Mouse (Mus musculus): ENCODE measurements around the gene Anp32e.
"Not testable (repeated sequence)": the region's sequence is repeated elsewhere in the genome, so short reads cannot be mapped to it uniquely, and the experiment has no call there.

Anp32e gene

GRCm38 (mm10) chr3:95938217-95938616, 9.2 kb downstream of the Anp32e start:
- DNase-seq (ENCODE audit: extremely low read depth, insufficient read length, low spot score) = no peak

GRCm38 (mm10) chr3:95938835-95939234, 9.8 kb downstream of the Anp32e start:
- DNase-seq (ENCODE audit: extremely low read depth, insufficient read length, low spot score) = peak; percentile 29

- no peak for DNase-seq (ENCODE audit: extremely low read depth, insufficient read length, low spot score)
These were observed 13.7 kb downstream of the Anp32e start for GRCm38 (mm10) chr3:95942749-95943148.

GRCm38 (mm10) chr3:95943226-95943625, 14.2 kb downstream of the Anp32e start:
- DNase-seq (ENCODE audit: extremely low read depth, insufficient read length, low spot score) = no peak

- DNase-seq (ENCODE audit: extremely low read depth, insufficient read length, low spot score) = no peak
These were observed 15.7 kb downstream of the Anp32e start for GRCm38 (mm10) chr3:95944742-95945141.

- no peak for DNase-seq (ENCODE audit: extremely low read depth, insufficient read length, low spot score)
These were observed 16.7 kb downstream of the Anp32e start for GRCm38 (mm10) chr3:95945731-95946240.

- no peak for DNase-seq (ENCODE audit: extremely low read depth, insufficient read length, low spot score)
These were observed 19.3 kb downstream of the Anp32e start for GRCm38 (mm10) chr3:95948325-95948724.

GRCm38 (mm10) chr3:95950763-95951551, 21.9 kb downstream of the Anp32e start:
- peak; percentile 76 for DNase-seq (ENCODE audit: extremely low read depth, insufficient read length, low spot score)

- DNase-seq (ENCODE audit: extremely low read depth, insufficient read length, low spot score) = not testable (repeated sequence)
These were observed 22.5 kb downstream of the Anp32e start for GRCm38 (mm10) chr3:95951566-95951965.

GRCm38 (mm10) chr3:95953023-95953422, 24.0 kb downstream of the Anp32e start:
- no peak for DNase-seq (ENCODE audit: extremely low read depth, insufficient read length, low spot score)

GRCm38 (mm10) chr3:95953522-95953921, 24.5 kb downstream of the Anp32e start:
- no peak for DNase-seq (ENCODE audit: extremely low read depth, insufficient read length, low spot score)

GRCm38 (mm10) chr3:95954648-95955173, 25.7 kb downstream of the Anp32e start:
- not testable (repeated sequence) for DNase-seq (ENCODE audit: extremely low read depth, insufficient read length, low spot score)

GRCm38 (mm10) chr3:95955318-95955717, 26.3 kb downstream of the Anp32e start:
- DNase-seq (ENCODE audit: extremely low read depth, insufficient read length, low spot score) = no peak

GRCm38 (mm10) chr3:95957359-95958148, 28.5 kb downstream of the Anp32e start:
- no peak for DNase-seq (ENCODE audit: extremely low read depth, insufficient read length, low spot score)

GRCm38 (mm10) chr3:95959082-95959481, 30.0 kb downstream of the Anp32e start:
- no peak for DNase-seq (ENCODE audit: extremely low read depth, insufficient read length, low spot score)

GRCm38 (mm10) chr3:95959807-95960206, 30.8 kb downstream of the Anp32e start:
- no peak for DNase-seq (ENCODE audit: extremely low read depth, insufficient read length, low spot score)

- DNase-seq (ENCODE audit: extremely low read depth, insufficient read length, low spot score) = not testable (repeated sequence)
These were observed 33.1 kb downstream of the Anp32e start for GRCm38 (mm10) chr3:95962182-95962581.

GRCm38 (mm10) chr3:95963230-95963629, 34.2 kb downstream of the Anp32e start:
- DNase-seq (ENCODE audit: extremely low read depth, insufficient read length, low spot score) = no peak

GRCm38 (mm10) chr3:95963681-95964080, 34.6 kb downstream of the Anp32e start:
- no peak for DNase-seq (ENCODE audit: extremely low read depth, insufficient read length, low spot score)

GRCm38 (mm10) chr3:95965518-95966451, 36.7 kb downstream of the Anp32e start:
- DNase-seq (ENCODE audit: extremely low read depth, insufficient read length, low spot score) = no peak

All from 3134 (cell line).